ENCODE assay signal across 13 mouse cellular contexts in the genomic region with DNA sequence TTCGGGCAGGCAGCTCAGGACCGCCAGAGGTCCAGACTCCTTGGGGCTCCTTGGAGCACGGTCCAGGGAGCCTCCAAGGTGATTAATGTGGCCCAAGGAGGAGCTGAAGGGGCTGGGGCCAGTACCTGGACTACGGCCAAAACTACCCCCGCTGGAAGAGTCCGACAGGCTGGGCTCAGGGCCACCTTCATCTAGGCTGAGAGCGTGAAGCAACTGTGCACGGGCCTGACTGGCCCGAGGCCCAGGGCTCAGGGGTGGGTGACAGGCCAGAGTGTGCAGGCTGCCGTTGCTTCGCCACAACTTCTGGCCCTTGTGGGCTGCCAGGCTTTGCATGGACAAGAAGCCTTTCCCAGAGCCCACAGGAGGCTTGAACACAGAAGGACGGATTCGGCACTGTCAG. TPM values are rescaled to one million over a fixed set of nuclear protein-coding genes. Genes with fewer than 3 reads are reported as not detected.
DNase-seq lines count a peak whose midpoint lies in the region; ATAC-seq and TF ChIP-seq lines count a peak whose summit lies in the region.
"Had no signal": no experiment of that assay in that cellular context is flagged by ENCODE, and none has a peak within 500 bp of the region (broad histone marks: within the 10 kb centered on the region; RNA-seq: fewer than 3 reads in every experiment).

No protein-coding gene starts in this region.

- no peak overlapping the region for H3K9ac ChIP-seq in forebrain, embryonic 12.5 days
- 0 out of 2 replicates have a peak overlapping the region, but pooled peaks have one; percentile 19 for H3K9ac ChIP-seq in intestine, embryonic 16.5 days (ENCODE audit: low read depth, low read length)
- no peak overlapping the region for H3K9ac ChIP-seq in intestine, postnatal 0 days (ENCODE audit: low read depth, low read length)

- H3K27me3 ChIP-seq in forebrain, embryonic 10.5 days (ENCODE audit: poor library complexity, severe bottlenecking) = peaks cover 27% of the 10 kb centered on the region
- peaks cover 18% of the 10 kb centered on the region for H3K27me3 ChIP-seq in forebrain, embryonic 12.5 days
- H3K27me3 ChIP-seq in intestine, embryonic 16.5 days (replicated peaks; ENCODE audit: control insufficient read depth, insufficient read depth, low read length) = no peaks in the 10 kb centered on the region
- H3K27me3 ChIP-seq in intestine, postnatal 0 days (replicated peaks; ENCODE audit: control insufficient read depth, insufficient read depth, low read length) = no peaks in the 10 kb centered on the region
- no peaks in the 10 kb centered on the region for H3K27me3 ChIP-seq in spleen, adult 2 months (ENCODE audit: control insufficient read depth, insufficient read depth, low read length)

- 93% methylated on average over 13 of the region's 13 CpGs for WGBS in forebrain, embryonic 10.5 days
- 92% methylated on average over 13 of the region's 13 CpGs for WGBS in forebrain, embryonic 12.5 days
- WGBS in intestine, embryonic 16.5 days = 76% methylated on average over 13 of the region's 13 CpGs
- 75% methylated on average over 13 of the region's 13 CpGs for WGBS in intestine, postnatal 0 days
- WGBS in spleen, adult 2 months = 87% methylated on average over 13 of the region's 13 CpGs

- H3K4me1 ChIP-seq in forebrain, embryonic 10.5 days = peaks cover 55% of the 10 kb centered on the region
- H3K4me1 ChIP-seq in forebrain, embryonic 12.5 days = peaks cover 23% of the 10 kb centered on the region
- peaks cover 40% of the 10 kb centered on the region for H3K4me1 ChIP-seq in intestine, embryonic 16.5 days (ENCODE audit: control insufficient read depth, insufficient read depth, low read length)
- H3K4me1 ChIP-seq in intestine, postnatal 0 days (replicated peaks; ENCODE audit: control insufficient read depth, insufficient read depth, low read length) = peaks cover 8% of the 10 kb centered on the region
- H3K4me1 ChIP-seq in spleen, adult 2 months (ENCODE audit: control insufficient read depth, insufficient read depth, insufficient read length) = peaks cover 51% of the 10 kb centered on the region

- peak overlapping the region; percentile 87 for H3K27ac ChIP-seq in forebrain, embryonic 10.5 days
- H3K27ac ChIP-seq in forebrain, embryonic 12.5 days = no peak overlapping the region
- no peak overlapping the region for H3K27ac ChIP-seq in intestine, embryonic 16.5 days (ENCODE audit: low read length)
- H3K27ac ChIP-seq in intestine, postnatal 0 days (ENCODE audit: low read depth, low read length) = no peak overlapping the region
- H3K27ac ChIP-seq in spleen, adult 2 months (ENCODE audit: insufficient read depth, low read length) = 0 out of 2 replicates have a peak overlapping the region, but pooled peaks have one; percentile 87

- 0 out of 2 replicates have a peak overlapping the region, but pooled peaks have one; percentile 1 for H3K4me3 ChIP-seq in forebrain, embryonic 10.5 days
- no peak overlapping the region for H3K4me3 ChIP-seq in forebrain, embryonic 12.5 days (replicated peaks)
- H3K4me3 ChIP-seq in intestine, embryonic 16.5 days (ENCODE audit: low read length) = no peak overlapping the region
- H3K4me3 ChIP-seq in intestine, postnatal 0 days (ENCODE audit: low read depth, low read length) = no peak overlapping the region
- H3K4me3 ChIP-seq in spleen, adult 2 months (ENCODE audit: extremely low read depth, insufficient read depth, insufficient read length) = no peak overlapping the region

- no peak for ATAC-seq in forebrain, embryonic 12.5 days (ENCODE audit: low FRiP score)
- no peak for ATAC-seq in intestine, embryonic 16.5 days
- no peak for ATAC-seq in intestine, postnatal 0 days

- TF ChIP-seq CTCF in intestine, postnatal 0 days (IDR thresholded peaks at IDR 0.05; ENCODE audit: low read depth) = no peak
- no peak for TF ChIP-seq CTCF in spleen, adult 2 months (IDR thresholded peaks at IDR 0.05; ENCODE audit: extremely low read depth, insufficient read depth, insufficient read length, insufficient replicate concordance)

- TF ChIP-seq POLR2A in spleen, adult 2 months (IDR thresholded peaks at IDR 0.05; ENCODE audit: low read depth, low read length) = no peak

- H3K36me3 ChIP-seq in forebrain, embryonic 10.5 days (replicated peaks) = peaks cover 43% of the 10 kb centered on the region
- H3K36me3 ChIP-seq in forebrain, embryonic 12.5 days (replicated peaks) = no peaks in the 10 kb centered on the region
- peaks cover 6% of the 10 kb centered on the region; the same call in 1 of the 2 replicates for H3K36me3 ChIP-seq in intestine, embryonic 16.5 days (ENCODE audit: control insufficient read depth, insufficient read depth, low read length)
- peaks cover 21% of the 10 kb centered on the region for H3K36me3 ChIP-seq in intestine, postnatal 0 days (ENCODE audit: control insufficient read depth, insufficient read depth)
- peaks cover 6% of the 10 kb centered on the region for H3K36me3 ChIP-seq in spleen, adult 2 months (ENCODE audit: control insufficient read depth, insufficient read depth, low read length)

- H3K4me2 ChIP-seq in forebrain, embryonic 12.5 days = no peak overlapping the region
- H3K4me2 ChIP-seq in intestine, embryonic 16.5 days (ENCODE audit: low read depth, low read length) = no peak overlapping the region
- no peak overlapping the region for H3K4me2 ChIP-seq in intestine, postnatal 0 days (replicated peaks; ENCODE audit: low read depth)

- no peaks in the 10 kb centered on the region for H3K9me3 ChIP-seq in forebrain, embryonic 10.5 days
- no peaks in the 10 kb centered on the region for H3K9me3 ChIP-seq in forebrain, embryonic 12.5 days
- H3K9me3 ChIP-seq in intestine, embryonic 16.5 days (ENCODE audit: control insufficient read depth, low read length) = no peaks in the 10 kb centered on the region
- H3K9me3 ChIP-seq in intestine, postnatal 0 days (ENCODE audit: control insufficient read depth) = no peaks in the 10 kb centered on the region

- no peak for DNase-seq in forebrain, embryonic 10.5 days (ENCODE audit: extremely low spot score, low spot score)
- no peak for DNase-seq in spleen, adult 2 months (ENCODE audit: low read depth in 1 of 2, low spot score in 2 of 2)
- DNase-seq in spleen, postnatal 10 days (ENCODE audit: low spot score in 2 of 2) = no peak
- DNase-seq in lung, postnatal 10 days = peak; percentile 55
- no peak for DNase-seq in layer of hippocampus, adult 8-10 months (ENCODE audit: low spot score in 2 of 2)
- DNase-seq: adrenal gland, adult 8-10 months; cerebellum, adult 8-10 months; kidney, adult 11 months; layer of hippocampus, adult 9-11 months; right cerebral cortex, postnatal 4 days had no signal

RNA-seq across cellular contexts. Expression of a gene that starts 5.3 kb away (rescaled TPM):
- 19.4 and 21.1 TPM in 2 replicates for polyA plus RNA-seq in forebrain, embryonic 10.5 days (2016; fragmentation: Nextera tagmentation; extraction: Ambion mirVana)
- polyA plus RNA-seq in forebrain, embryonic 12.5 days (2016; fragmentation: Nextera tagmentation; extraction: Ambion mirVana) = 9.5 and 10.5 TPM in 2 replicates
- 16.1 and 17.0 TPM in 2 replicates for polyA plus RNA-seq in intestine, embryonic 16.5 days (2015; fragmentation: Nextera tagmentation; extraction: Ambion mirVana)
- 8.5 and 8.8 TPM in 2 replicates for polyA plus RNA-seq in intestine, postnatal 0 days (2015; fragmentation: Nextera tagmentation; extraction: Ambion mirVana)
- polyA plus RNA-seq in spleen, adult 2 months (2012; rRNA removed) = 11.3 and 14.7 TPM in 2 replicates
- 10 to 100 TPM; 15.0 to 18.9 (median 15.7) TPM for total RNA-seq in layer of hippocampus, adult 8-10 months (2022)

RNA-seq across cellular contexts. Expression of a gene that starts 5.5 kb away (rescaled TPM):
- 1.6 and 2.0 TPM in 2 replicates for polyA plus RNA-seq in forebrain, embryonic 10.5 days (2016; fragmentation: Nextera tagmentation; extraction: Ambion mirVana)
- 0.66 and 0.91 TPM in 2 replicates for polyA plus RNA-seq in forebrain, embryonic 12.5 days (2016; fragmentation: Nextera tagmentation; extraction: Ambion mirVana)
- polyA plus RNA-seq in intestine, embryonic 16.5 days (2015; fragmentation: Nextera tagmentation; extraction: Ambion mirVana) = 3.4 and 3.7 TPM in 2 replicates
- 1.1 and 1.3 TPM in 2 replicates for polyA plus RNA-seq in intestine, postnatal 0 days (2015; fragmentation: Nextera tagmentation; extraction: Ambion mirVana)
- polyA plus RNA-seq in spleen, adult 2 months (2012; rRNA removed) = 3.4 and 5.0 TPM in 2 replicates
- 1 to 10 TPM; 1.3 to 2.5 (median 2.0) TPM for total RNA-seq in layer of hippocampus, adult 8-10 months (2022)

RNA-seq across cellular contexts. Expression of a gene that starts 9.6 kb away (rescaled TPM):
- polyA plus RNA-seq in forebrain, embryonic 10.5 days (2016; fragmentation: Nextera tagmentation; extraction: Ambion mirVana) = 37.2 and 39.1 TPM in 2 replicates
- 43.4 and 44.7 TPM in 2 replicates for polyA plus RNA-seq in forebrain, embryonic 12.5 days (2016; fragmentation: Nextera tagmentation; extraction: Ambion mirVana)
- polyA plus RNA-seq in intestine, embryonic 16.5 days (2015; fragmentation: Nextera tagmentation; extraction: Ambion mirVana) = 42.0 and 44.4 TPM in 2 replicates
- polyA plus RNA-seq in intestine, postnatal 0 days (2015; fragmentation: Nextera tagmentation; extraction: Ambion mirVana) = 32.4 and 34.2 TPM in 2 replicates
- polyA plus RNA-seq in spleen, adult 2 months (2012; rRNA removed) = 71.2 and 87.4 TPM in 2 replicates
- 10 to 100 TPM; 52.4 to 58.6 (median 55.4) TPM for total RNA-seq in layer of hippocampus, adult 8-10 months (2022)

RNA-seq across cellular contexts. Expression of a gene that starts 25.8 kb away (rescaled TPM):
- 273 and 279 TPM in 2 replicates for polyA plus RNA-seq in forebrain, embryonic 10.5 days (2016; fragmentation: Nextera tagmentation; extraction: Ambion mirVana)
- polyA plus RNA-seq in forebrain, embryonic 12.5 days (2016; fragmentation: Nextera tagmentation; extraction: Ambion mirVana) = 126 and 131 TPM in 2 replicates
- 150 and 175 TPM in 2 replicates for polyA plus RNA-seq in intestine, embryonic 16.5 days (2015; fragmentation: Nextera tagmentation; extraction: Ambion mirVana)
- 98.2 and 101 TPM in 2 replicates for polyA plus RNA-seq in intestine, postnatal 0 days (2015; fragmentation: Nextera tagmentation; extraction: Ambion mirVana)
- polyA plus RNA-seq in spleen, adult 2 months (2012; rRNA removed) = 34.3 and 41.2 TPM in 2 replicates
- total RNA-seq in layer of hippocampus, adult 8-10 months (2022) = 10 to 100 TPM; 31.8 to 48.9 (median 42.3) TPM

RNA-seq across cellular contexts. Expression of a gene that starts 38.6 kb away (rescaled TPM):
- 597 and 634 TPM in 2 replicates for polyA plus RNA-seq in forebrain, embryonic 10.5 days (2016; fragmentation: Nextera tagmentation; extraction: Ambion mirVana)
- polyA plus RNA-seq in forebrain, embryonic 12.5 days (2016; fragmentation: Nextera tagmentation; extraction: Ambion mirVana) = 853 and 874 TPM in 2 replicates
- polyA plus RNA-seq in intestine, embryonic 16.5 days (2015; fragmentation: Nextera tagmentation; extraction: Ambion mirVana) = 261 and 264 TPM in 2 replicates
- polyA plus RNA-seq in intestine, postnatal 0 days (2015; fragmentation: Nextera tagmentation; extraction: Ambion mirVana) = 181 and 191 TPM in 2 replicates
- 146 and 314 TPM in 2 replicates for polyA plus RNA-seq in spleen, adult 2 months (2012; rRNA removed)
- total RNA-seq in layer of hippocampus, adult 8-10 months (2022) = 100 to 1,000 TPM; 123 to 152 (median 135) TPM

Comparison
In these comparisons a context has a peak if more than half of its experiments do, and no peak if none do; other contexts are left out.
1. H3K27ac ChIP-seq: peak in forebrain, embryonic 10.5 days (single experiment) and spleen, adult 2 months (single experiment); none in forebrain, embryonic 12.5 days (single experiment), intestine, embryonic 16.5 days (single experiment) and intestine, postnatal 0 days (single experiment).